Mouse (Mus musculus) left cerebral cortex, adult 6 months (tissue): ENCODE measurements around the gene Nprl3. TPM values are rescaled to one million over a fixed set of nuclear protein-coding genes. Genes with fewer than 3 reads are reported as not detected.

Source experiments
- long read RNA-seq, 2 experiments: library from polyadenylated mRNA; unstranded; transcript quantifications; one replicate each; pipeline ENCODE4 v2.0.0; 2019 to 2020
- polyA plus RNA-seq: library from polyadenylated mRNA; unstranded; fragments of <200 nt; fragmentation: Nextera tagmentation; gene quantifications from 2 replicates; pipeline ENCODE4 v1.2.3, GENCODE M21; 2021

The Nprl3 gene
- 40.5 and 44.3 TPM in 2 replicates for polyA plus RNA-seq
- long read RNA-seq, experiment 1, transcript Nprl3-213 (12 exons, 3,417 nt) = minor isoform, 31 of 117 reads
- long read RNA-seq, experiment 1, transcript Nprl3-201 (13 exons, 2,865 nt) = major isoform, 59 of 117 reads
- long read RNA-seq, experiment 1, partial matches to known transcripts = 2 of 117 reads
- long read RNA-seq, experiment 1, other reads (novel, unspliced or antisense) = 21 of 117 reads
- long read RNA-seq, experiment 2, transcript Nprl3-201 (13 exons, 2,865 nt) = major isoform, 8 of 14 reads
- long read RNA-seq, experiment 2, partial matches to known transcripts = 2 of 14 reads
- long read RNA-seq, experiment 2, other reads (novel, unspliced or antisense) = 2 of 14 reads

DNA sequence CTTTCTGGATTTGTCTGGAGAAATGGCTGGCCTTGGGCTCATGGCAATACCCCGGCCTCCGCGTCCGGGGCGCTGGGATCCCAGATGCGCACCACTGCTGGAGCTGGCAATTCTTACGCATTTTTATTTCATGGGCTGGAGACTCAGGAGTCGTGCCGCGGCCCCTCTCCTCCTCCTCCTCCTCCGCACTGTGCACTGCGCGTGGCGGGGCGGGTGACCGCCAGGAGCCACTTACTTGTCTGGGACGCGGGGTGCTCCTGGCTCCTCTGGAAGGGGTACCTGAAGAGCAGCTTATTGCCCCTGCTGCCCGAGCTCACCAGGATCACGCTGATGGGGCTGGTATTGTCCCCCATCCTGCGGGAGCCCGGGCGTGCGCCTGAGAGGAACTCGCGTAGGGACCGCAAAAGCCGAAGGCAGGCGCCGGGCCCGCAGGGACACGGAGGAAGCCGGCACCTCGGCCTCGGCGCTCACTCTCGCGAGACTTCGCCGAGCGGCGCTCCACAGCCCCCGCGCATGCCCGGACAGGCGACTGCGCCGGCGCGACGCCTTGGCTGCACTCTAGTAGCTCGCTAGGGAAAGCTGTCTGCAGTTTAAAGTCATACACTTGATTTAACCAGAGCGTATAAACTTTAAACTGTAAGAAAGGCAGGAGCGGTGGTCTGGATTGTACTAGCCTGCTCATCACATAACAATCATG, at the start of gene Nprl3:
Gene Nprl3, minus strand, starts transcription at position 520 of the 697 bp plus-strand sequence.

GRCm38 (mm10) chr11:32299865-32300264, 32.4 kb upstream of the Nprl3 start, which contains the start of gene Hbq1a:
Gene Hbq1a (plus strand): TSS chr11:32300069.

DNA sequence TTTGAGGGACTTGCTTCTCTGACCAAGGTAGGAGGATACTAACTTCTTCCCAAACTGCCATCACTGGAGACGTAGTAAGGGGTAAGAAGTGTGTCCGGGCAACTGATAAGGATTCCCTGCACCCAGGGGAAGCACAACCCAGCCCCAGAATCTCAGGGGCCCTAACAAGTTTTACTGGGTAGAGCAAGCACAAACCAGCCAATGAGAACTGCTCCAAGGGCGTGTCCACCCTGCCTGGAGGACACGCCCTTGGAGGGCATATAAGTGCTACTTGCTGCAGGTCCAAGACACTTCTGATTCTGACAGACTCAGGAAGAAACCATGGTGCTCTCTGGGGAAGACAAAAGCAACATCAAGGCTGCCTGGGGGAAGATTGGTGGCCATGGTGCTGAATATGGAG, 28.7 kb upstream of the Nprl3 start, which contains the start of gene Hba-a2:
Gene Hba-a2, plus strand, starts transcription at position 287 of the 400 bp plus-strand sequence.

DNA sequence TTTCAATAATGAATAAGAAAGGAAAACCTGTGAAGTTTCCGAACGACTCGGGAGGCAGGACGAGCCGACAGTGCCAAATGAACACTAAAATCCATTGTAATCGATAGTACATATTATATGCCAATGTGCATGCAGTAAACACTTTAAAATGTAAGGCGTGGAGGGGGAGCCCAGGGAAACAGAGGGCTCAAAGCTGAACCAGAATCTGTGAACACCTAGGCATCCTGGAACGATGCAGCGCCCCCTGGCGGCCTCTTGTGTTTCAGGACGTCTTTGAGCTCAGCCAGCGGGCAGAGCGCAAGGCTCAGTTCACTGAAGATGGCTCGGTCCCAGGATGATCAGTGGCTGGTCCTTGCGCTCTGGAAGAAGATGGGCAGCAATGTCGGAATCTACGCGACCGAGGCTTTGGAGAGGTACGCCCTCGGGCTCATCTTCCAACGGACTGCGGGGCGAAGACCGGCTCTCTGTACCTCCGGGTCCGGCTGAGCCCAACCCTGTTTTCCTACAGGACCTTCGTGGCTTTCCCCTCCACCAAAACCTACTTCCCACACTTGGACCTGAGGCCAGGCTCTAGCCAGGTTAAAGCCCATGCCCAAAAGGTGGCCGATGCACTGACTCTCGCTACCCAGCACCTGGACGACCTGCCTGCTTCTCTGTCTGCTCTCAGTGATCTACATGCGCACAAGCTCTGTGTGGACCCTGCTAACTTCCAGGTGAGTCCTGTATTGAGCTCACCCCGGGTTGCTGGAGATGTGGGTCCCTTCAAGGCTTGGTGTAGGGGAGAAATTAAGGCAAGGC, 19.4 kb upstream of the Nprl3 start, which contains the start of gene Hbq1b:
Gene Hbq1b, plus strand, starts transcription at position 271 of the 798 bp plus-strand sequence.

DNA sequence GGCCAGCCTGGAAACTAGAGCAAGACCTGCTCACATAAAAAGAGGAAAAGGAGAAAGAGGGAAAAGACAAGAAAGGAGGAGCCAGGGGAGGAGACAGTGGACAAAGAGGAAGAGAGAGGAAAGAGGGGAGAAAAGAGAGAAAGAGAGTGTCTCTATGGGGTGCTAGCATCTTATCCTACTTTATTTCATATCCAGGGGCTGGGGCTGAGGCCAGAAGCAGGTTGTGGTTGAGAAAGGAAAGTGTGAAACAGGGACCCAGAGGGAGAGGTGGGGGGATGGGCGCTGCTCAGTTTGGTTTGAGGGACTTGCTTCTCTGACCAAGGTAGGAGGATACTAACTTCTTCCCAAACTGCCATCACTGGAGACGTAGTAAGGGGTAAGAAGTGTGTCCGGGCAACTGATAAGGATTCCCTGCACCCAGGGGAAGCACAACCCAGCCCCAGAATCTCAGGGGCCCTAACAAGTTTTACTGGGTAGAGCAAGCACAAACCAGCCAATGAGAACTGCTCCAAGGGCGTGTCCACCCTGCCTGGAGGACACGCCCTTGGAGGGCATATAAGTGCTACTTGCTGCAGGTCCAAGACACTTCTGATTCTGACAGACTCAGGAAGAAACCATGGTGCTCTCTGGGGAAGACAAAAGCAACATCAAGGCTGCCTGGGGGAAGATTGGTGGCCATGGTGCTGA, 15.7 kb upstream of the Nprl3 start, which contains the start of gene Hba-a1:
Gene Hba-a1, plus strand, starts transcription at position 421 of the 687 bp plus-strand sequence.

GRCm38 (mm10) chr11:32276347-32276746, 8.8 kb upstream of the Nprl3 start, which contains the start of gene Hba-x:
Gene Hba-x (plus strand): TSS chr11:32276400.

DNA sequence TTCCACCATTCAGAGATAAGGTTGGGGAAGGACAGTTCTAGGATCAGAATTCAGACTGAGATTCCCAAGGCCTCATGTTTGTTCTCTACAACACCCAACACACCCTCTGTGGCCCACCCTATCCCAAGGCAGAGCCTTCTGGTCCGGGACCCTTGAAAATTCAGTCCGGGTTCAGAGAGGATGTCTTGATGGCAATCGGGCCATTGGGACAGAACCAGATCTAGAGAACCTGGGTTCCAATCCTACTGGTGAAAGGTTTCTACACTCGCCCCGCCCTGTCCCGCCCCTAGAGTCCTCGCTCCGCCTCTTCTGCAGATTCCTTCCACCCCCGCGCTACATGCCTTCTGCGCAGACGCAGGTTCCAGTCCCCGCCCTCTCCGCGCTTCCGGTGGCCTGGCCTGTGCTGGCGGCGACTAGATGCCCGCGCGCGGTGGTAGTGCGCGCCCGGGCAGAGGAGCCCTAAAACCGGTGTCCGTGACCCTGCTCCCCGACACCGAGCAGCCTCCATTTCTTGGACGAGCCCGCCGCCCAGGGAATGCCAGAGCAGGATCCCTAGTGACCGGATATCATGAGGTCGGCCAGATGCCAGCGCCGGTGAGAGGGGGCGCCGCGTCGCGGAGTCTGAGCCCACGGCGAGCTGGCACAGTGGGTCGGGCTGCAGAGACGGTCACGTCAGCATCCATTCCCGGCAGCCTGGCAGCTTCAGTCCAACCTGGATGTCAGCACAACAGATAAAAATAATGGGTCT, 41.2 kb downstream of the Nprl3 start, which contains the start of gene Mpg:
Gene Mpg, plus strand, starts transcription at position 382 of the 748 bp plus-strand sequence.

DNA sequence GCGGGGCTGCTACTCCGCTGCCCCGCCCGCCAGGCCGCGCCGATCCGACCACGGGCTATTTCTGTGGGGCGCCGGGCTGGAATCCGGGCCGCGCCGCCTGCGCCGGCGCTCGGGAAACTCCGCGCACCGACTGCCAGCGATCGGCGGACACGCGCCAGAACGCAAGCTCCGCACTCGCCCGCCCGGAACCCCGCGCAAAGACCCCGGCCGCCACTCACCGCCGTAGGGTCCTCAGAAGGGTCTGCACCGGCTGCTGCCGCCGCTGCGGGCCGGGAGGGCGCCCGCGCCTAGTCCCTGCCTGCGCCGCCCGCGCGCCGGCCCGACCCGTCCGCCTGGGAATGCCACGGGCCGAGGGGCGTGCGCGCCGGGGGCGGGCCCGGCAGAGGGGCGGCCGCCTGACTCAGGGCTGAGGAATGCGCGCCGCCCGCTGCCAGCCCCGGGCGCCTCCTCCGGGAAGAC, 45.5 kb downstream of the Nprl3 start, which contains the start of gene Rhbdf1:
Gene Rhbdf1, minus strand, starts transcription at position 350 of the 459 bp plus-strand sequence.

DNA sequence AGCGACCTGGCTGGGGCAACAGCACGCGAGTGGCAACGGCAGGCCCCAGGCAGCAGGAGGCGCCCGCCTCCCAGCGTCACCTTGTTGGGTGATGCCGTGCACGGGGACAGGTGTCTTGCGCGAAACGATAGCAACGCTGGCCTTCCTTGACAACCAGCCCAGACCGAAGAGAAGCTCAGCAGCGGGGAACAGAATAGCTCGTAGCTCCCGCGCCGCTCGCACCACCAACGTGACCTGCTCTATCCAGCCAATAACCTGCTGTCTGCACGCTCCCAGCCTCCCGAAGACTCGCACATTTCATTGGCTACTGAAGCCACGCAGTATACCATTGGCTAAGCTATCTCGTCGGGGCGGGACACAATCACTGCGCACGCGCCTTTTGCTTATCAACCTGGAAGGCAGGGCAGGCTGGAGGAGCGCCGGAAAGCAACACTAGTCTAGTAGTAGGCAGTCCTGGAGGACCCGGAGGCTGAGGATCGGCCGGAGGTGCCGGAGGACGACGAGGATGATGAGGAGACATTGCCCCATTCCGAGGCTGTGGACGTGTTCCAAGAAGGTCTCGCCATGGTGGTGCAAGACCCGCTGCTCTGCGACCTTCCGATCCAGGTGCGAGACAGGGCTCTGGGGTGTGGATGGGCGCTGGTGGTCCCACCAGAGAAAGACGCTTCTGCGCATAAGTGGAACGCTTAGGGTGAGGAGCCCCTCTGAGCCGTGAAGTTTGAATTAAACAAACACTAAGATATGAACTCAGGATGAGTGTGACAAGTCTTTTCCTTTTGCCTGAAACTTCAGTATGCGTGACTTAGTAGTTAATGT, 62.2 kb downstream of the Nprl3 start, which contains the start of gene Snrnp25:
Gene Snrnp25, plus strand, starts transcription at position 358 of the 816 bp plus-strand sequence.

DNA sequence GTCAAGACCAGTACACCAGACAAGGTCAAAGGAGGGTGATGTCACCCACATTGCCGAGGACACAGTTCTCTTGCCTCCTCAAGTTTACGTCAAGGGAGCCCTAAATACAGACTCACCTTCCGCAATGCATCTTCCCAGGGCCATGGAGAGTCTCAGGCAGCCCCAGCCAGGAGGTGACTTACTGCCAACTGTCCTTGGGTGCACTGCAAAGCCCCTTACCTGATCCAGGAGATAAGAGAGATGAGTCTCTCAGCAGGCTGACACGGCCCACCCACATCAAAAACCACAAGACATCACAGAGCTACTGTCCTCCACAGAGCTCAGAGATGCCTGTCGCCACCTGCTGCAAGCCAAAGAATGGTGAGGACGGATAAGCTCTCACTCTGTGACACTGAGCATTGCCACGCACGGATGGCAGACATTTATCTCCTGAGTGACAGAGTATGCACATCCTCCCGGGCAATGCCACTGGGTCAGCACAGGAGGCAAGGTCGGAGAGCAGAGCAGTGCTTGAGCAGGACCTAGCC, 67.4 kb downstream of the Nprl3 start, which contains the start of gene Il9r:
Gene Il9r, minus strand, starts transcription at position 205 of the 527 bp plus-strand sequence.

Other genes starting within 250 kb of the Nprl3 start
- gene Il9r, start 67.4 kb downstream of the Nprl3 start, polyA plus RNA-seq = not detected in 2 replicates
- 71.7 and 72.2 TPM in 2 replicates for gene Snrnp25, start 62.3 kb downstream of the Nprl3 start, polyA plus RNA-seq
- 1.9 and 4.5 TPM in 2 replicates for gene Rhbdf1, start 45.4 kb downstream of the Nprl3 start, polyA plus RNA-seq
- gene Mpg, start 41.2 kb downstream of the Nprl3 start, polyA plus RNA-seq = 18.0 and 19.3 TPM in 2 replicates
- not detected in 2 replicates for gene Hba-x, start 8.7 kb upstream of the Nprl3 start, polyA plus RNA-seq
- gene Hba-a1, start 15.8 kb upstream of the Nprl3 start, polyA plus RNA-seq = 7.7 and 17.6 TPM in 2 replicates
- gene Hbq1b, start 19.3 kb upstream of the Nprl3 start, polyA plus RNA-seq = 0.65 TPM in 1 of 2 replicates, not detected in the other
- 17.7 and 48.7 TPM in 2 replicates for gene Hba-a2, start 28.8 kb upstream of the Nprl3 start, polyA plus RNA-seq
- gene Hbq1a, start 32.4 kb upstream of the Nprl3 start, polyA plus RNA-seq = 1.4 and 2.0 TPM in 2 replicates
- gene Sh3pxd2b, start 80.1 kb upstream of the Nprl3 start, polyA plus RNA-seq = 1.2 and 2.1 TPM in 2 replicates
- 7.5 and 10.9 TPM in 2 replicates for gene Ubtd2, start 187.7 kb upstream of the Nprl3 start, polyA plus RNA-seq